Mouse (Mus musculus) heart, adult 18-20 months (tissue): ENCODE data around the gene Nrap. TPM values are rescaled to one million over a fixed set of nuclear protein-coding genes. Genes with fewer than 3 reads are reported as not detected.
A peak's percentile ranks its signal among the peaks of the same experiment; 100 is the strongest.
"Not testable (repeated sequence)": the region's sequence is repeated elsewhere in the genome, so short reads cannot be mapped to it uniquely, and the experiment has no call there.

Experiments used
- DNase-seq, 2 experiments: peaks; one replicate each; pipeline ENCODE4 v3.0.0; 2021 to 2022; ENCODE audit warnings: mixed read lengths in 1 of 2
- total RNA-seq, 2 experiments: library from RNA; stranded (reverse); gene quantifications; 2 replicates each; pipeline ENCODE4 v1.2.3; 2021

Nrap gene
- total RNA-seq, 2 experiments from 2014 or later = 379 to 400 TPM

- DNase-seq = no peak
Observed at GRCm38 (mm10) chr19:56364563-56364962, 25.3 kb downstream of the Nrap start.

- no peak for DNase-seq
Observed at GRCm38 (mm10) chr19:56363721-56364460, 25.9 kb downstream of the Nrap start.

DNA sequence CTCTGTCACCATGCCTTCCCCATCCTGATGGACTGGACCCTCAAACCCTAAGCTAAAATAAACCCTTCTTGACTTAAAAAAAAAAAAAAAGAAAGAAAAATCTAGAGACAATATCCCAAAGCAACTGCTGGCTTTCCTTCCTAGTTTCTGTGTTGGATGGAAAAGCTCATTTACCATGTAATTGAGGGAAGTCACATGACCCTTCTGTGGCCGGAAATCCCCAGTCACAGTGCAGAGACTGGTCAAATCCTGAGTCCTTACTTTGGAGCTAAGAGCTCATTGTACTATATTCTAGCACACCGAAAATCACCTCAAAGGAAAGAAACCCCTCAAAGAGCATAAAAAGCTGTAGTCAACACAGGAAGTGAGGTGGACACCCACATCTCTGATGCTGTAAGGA lies 30.9 kb downstream of the Nrap start:
- no peak for DNase-seq

GRCm38 (mm10) chr19:56357374-56357708 lies 32.5 kb downstream of the Nrap start:
- not testable (repeated sequence) for DNase-seq

DNA sequence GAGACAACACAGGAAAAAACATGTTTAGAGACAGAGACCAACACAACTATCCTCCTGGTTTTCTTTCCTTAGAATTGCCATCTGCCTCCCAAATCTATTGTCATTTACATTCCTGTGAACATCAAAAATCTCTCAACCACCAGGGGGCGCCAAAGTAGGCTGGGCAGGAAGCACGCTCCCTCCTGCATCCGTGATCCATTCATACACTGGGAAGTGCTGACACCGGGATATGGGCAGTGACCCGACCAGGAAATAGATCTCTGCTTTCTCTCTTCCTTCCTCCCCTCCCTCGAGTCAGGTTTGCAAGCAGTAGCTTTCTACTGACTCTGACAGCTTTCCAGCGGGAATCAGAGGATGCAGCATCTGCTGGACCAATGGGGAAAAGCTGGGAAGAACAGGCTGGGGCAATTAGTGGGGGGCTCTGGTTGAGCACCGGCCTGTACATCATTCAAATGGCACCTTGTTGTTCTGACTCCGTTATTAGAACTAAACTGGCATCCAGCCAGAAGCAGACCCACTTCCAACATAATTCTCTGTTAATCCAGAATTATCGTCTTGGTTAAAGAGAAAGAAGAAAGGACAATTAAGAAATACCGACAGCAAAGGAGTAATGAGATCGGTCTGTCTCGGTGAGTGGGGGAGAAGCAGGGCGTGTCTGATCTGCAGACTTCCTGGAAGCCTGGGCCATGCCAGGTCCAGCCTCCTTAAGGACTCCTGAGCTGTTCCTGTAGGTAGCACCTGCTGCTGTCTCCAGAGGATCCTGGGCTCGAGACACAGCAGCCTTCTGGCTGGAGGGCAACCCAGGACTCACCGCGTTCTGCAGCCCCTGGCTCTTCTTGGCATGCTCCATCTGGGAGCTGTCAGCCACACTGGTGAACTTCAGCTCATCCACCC lies 33.1 kb downstream of the Nrap start:
- peak; percentile 73 to 87 for DNase-seq

- DNase-seq = no peak
Observed at GRCm38 (mm10) chr19:56355201-56355600, 34.6 kb downstream of the Nrap start.

DNA sequence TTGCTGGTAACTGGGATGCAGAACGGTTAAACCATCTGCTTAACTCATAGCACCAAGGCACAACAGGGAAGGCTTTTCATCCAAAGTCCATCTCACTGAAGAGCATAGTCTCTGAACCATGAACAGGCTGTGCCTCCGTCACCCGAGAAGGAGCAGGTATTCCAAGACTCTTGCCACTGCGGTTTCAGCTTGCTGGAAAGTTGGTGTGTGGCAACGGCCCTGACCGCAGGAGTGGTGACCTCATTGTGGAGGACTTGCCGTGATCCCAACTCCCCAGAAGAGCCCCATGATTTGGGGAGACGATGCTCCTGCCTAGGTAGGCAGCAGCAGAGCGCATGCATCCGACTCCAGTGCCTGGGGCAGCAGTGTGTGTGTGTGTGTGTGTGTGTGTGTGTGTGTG lies 36.1 kb downstream of the Nrap start:
- no peak for DNase-seq

DNA sequence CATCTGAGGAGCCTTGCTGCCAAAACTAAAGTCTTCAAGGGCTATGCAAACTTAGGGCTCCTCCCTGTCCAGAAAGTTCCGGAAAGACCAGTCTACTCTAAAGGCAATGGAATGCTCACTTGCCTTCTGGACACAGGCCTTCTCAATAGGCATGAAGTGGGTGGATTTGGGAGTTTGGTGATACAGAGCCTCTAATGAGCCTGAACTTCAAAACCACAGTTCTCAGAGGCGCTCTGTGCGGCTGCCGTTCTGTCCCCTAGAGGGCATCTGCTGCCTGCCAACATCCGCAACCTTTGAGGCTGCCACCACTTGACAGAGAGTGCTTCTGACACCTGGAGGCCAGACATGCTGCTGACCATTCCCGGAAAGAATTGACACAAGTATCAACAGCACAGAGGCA lies 40.5 kb downstream of the Nrap start:
- peak in 1 of 2 experiments; percentile 39 for DNase-seq

DNA sequence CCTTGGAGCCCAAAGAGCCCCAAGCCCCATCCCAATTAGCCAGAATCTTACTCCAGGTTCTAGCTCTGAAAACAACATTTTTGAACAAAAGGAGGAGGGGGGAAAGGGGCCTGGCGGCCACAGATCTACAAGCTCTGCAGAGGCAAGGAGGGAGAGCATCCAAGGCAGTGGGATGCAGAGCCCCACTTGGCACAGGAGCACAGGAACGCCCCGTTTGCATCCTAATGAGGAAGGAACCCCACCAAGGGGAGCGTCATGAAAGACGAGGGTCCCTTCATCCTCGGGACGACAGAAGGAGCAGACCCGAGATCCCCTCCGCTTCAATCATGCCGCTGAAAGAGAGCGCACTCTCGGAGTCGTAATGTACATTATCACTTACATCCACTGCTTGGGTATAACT lies 43.1 kb downstream of the Nrap start:
- no peak for DNase-seq

DNA sequence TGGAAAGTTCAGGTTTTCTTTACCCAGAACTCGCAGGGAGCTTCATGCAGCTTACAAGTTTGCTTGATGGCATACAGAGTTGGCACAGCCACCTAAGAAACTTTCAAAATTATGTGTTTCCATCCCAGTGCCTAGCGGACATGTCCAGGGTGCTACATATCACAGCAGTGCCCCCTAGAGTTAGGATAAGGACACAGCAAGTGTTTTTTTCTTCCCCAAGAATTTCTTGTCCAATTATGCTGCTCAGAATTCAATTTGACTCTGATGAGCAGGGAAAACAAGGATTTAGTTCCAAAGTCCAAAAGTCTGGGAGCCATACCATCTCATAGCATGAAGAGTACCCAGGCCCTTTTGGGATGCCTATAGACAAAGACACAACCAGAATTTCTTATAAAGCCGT lies 43.8 kb downstream of the Nrap start:
- no peak for DNase-seq

DNA sequence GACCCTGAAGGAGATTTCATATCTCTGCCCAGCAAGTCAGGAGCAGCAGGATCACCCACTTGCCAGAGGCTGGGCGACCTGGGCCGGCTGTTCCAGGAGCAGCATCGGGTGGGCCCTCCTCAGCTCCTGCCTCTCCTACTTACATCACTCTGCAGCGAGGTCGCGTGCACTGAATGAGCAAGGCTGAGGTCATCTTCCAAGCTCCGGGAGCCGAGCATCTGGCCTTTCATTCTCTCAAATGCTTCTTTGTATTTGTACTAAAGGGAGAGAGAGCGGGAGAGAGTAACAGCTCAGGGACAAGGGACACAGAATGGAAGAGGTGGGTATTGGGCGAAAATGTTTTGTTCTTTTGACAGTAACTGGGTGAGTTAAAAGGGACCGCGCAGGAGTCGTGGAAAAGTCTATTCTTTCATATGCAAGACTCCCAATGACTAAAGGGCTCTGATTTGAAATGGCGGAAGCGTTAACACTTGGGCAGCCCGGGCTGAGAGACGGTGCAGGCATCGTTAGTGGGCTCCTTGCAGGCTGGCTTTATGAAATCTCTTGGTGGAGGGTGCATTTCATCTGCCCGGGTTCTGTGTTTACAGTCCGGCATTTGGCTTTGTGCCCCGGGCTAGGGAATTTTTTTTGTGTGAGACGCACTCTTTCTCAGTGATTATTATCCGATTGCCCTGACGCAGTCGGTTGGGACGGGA lies 45.8 kb downstream of the Nrap start:
- no peak for DNase-seq

- DNase-seq = peak; percentile 79 to 83
Observed at GRCm38 (mm10) chr19:56342006-56342405, 47.8 kb downstream of the Nrap start.

DNA sequence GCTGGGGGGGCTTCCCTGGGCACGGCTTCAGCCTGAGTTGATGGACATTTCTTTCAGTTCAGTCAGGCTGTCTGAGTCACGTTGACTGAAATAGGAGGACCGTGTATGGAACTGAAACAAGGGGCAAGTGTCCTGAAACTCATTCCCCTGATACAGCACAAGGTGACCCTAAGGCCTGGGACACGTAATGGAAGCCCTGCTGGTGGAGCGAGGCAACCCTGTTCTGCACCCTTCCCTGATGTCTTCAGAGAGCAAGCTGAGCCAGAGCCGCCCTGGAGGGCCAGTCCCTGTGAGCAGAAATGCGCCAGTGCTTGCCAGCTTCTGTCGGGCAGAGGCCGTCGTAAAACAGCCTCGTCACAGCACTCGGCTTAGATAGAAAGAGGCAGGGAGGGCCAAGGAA lies 53.0 kb downstream of the Nrap start:
- peak; percentile 37 to 58 for DNase-seq

- DNase-seq = no peak
Observed at GRCm38 (mm10) chr19:56336321-56336720, 53.5 kb downstream of the Nrap start.

DNA sequence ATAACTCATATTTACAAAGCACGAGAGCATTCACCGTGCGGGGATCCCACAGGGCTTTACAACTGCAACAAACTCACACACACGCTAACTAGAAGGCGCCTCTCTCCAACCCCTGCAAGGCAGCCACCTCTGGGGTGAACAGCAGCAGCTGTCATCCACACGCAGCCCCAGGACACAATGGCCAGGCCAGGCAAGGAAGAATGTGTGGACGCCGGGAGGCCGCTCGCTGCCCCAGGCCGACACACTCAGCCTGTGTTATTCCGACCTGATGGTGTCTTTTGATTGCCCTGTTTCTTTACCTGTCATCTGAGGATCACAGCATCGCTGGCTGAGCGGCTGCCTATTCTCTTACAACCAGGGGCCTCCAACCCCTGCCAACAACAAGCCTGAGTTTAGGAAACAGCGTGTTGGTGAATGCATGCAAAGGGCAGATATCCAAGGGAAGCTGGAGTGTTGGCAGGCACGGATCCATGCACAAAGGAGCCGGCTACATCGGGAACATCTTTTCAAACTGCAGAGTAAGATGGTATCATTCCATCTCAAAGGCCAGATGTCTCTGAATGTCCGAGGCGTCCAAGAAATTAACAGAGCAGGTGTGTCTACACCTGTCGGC lies 63.5 kb downstream of the Nrap start:
- DNase-seq = no peak

- DNase-seq = no peak
Observed at GRCm38 (mm10) chr19:56325676-56326075, 64.2 kb downstream of the Nrap start.

DNA sequence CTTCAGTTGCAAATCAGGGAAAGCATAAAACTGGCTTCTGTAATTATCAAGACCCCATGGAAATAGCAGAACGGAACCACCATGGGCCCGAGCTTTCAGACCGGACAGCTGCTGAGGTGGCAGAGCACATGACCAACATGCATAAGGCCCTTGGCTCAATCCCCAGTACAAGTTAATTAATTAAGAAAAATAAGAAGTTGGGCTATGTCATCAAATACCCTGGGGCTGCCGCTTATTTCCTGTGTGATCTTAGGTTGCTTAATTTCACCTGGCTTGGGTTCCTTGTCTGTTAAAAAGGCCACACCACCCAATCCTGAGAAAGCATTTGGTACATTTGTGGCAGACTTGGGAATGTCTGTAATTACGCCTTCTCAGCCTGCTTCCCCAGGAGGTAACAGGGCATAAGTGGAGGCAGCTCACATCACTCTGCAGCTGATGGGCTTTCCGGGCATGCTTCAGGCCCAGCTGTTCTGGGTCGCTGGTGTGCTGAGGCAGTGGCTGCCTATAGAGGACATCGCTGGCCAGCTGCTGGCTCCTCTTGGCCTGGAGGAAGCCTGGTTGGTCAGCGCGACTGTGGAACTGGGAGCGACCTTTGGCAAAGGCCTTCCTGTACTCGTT lies 68.4 kb downstream of the Nrap start:
- no peak for DNase-seq

- DNase-seq = no peak
Observed at GRCm38 (mm10) chr19:56320186-56320860, 69.5 kb downstream of the Nrap start.

DNA sequence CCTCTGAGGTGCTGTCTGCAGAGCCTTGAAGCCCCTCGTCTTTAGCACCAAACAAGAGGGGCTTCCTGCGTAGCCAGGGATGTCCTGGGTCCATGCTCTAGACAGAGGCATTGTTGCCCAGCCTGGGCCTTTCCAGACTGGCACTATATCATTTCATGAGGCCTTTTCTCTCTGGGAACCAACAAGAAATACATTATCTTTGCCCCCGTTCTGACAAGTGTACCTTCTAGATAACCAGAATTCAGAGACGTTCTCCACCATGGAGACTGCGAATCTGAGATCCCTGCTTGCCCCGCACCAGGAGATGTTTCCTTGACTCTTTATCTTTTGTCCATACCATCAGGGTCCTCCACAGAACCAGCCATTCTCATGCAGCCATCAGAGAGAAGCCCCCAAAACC lies 70.2 kb downstream of the Nrap start:
- DNase-seq = no peak

- no peak for DNase-seq
Observed at GRCm38 (mm10) chr19:56319219-56319618, 70.6 kb downstream of the Nrap start.

DNA sequence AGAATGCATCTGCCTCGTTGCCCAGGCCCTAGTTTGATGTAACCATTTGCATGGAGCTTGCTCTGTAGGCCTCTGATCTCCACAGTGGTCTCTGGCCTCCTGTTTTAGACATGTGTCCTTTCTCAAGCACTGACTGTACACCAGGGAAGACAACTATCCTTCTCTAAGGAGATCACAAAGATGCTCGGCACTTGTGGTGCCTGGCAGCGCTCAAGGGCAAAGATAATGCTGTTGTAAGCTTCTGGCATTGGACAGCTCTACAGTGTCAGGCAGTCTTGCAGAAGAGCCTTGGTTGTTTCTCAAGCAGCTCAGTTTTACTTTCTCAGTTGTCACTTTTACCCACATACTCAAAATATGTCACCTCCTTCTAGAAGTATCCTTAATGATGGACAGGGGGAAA lies 73.3 kb downstream of the Nrap start:
- no peak for DNase-seq
